Mouse (Mus musculus) liver, postnatal 0 days (tissue): ENCODE results near the gene Vti1a. TPM values are rescaled to one million over a fixed set of nuclear protein-coding genes. Genes with fewer than 3 reads are reported as not detected.
A peak's percentile ranks its signal among the peaks of the same experiment; 100 is the strongest.

Source experiments
- ATAC-seq: fragments of 200-750 bp; cut with Nextera tagmentation; 2 replicates; pipeline ENCODE4 v1.8.0; 2017; ENCODE audit warnings: mild to moderate bottlenecking, moderate library complexity
- DNase-seq: peaks from one replicate; pipeline ENCODE4 v3.0.0-alpha.2; 2016
- H3K27ac ChIP-seq: fragments of 300-500 bp; sonication (generic); 2 replicates; pipeline ENCODE4 v1.5.1; 2014; ENCODE audit warnings: antibody characterized with exemption, moderate library complexity, mild to moderate bottlenecking, low read depth
- H3K27me3 ChIP-seq: fragments of 300-500 bp; sonication (generic); 2 replicates; pipeline ENCODE4 v1.6.1; 2014; ENCODE audit warnings: low read length, control low read depth, mixed read lengths; ENCODE audit not compliant: insufficient read depth
- H3K36me3 ChIP-seq: fragments of 300-500 bp; sonication (generic); replicated peaks from 2 replicates; pipeline ENCODE4 v1.6.1; 2014; ENCODE audit warnings: mild to moderate bottlenecking, control low read depth, low read length, moderate library complexity, mixed read lengths; ENCODE audit not compliant: insufficient read depth
- H3K4me1 ChIP-seq: fragments of 300-500 bp; sonication (generic); 2 replicates; pipeline ENCODE4 v1.6.1; 2014; ENCODE audit warnings: antibody characterized with exemption, mild to moderate bottlenecking, control low read depth; ENCODE audit not compliant: insufficient read depth
- H3K4me2 ChIP-seq: fragments of 300-500 bp; sonication (generic); 2 replicates; pipeline ENCODE4 v1.6.1; 2014; ENCODE audit warnings: low read depth, mild to moderate bottlenecking, low read length, moderate library complexity, mixed read lengths
- H3K4me3 ChIP-seq: fragments of 300-500 bp; sonication (generic); 2 replicates; pipeline ENCODE4 v1.5.1; 2014; ENCODE audit warnings: low read depth, low read length
- H3K9ac ChIP-seq: fragments of 300-500 bp; sonication (generic); replicated peaks from 2 replicates; pipeline ENCODE4 v1.6.1; 2014; ENCODE audit warnings: mild to moderate bottlenecking, moderate library complexity
- H3K9me3 ChIP-seq: fragments of 300-500 bp; sonication (generic); 2 replicates; pipeline ENCODE4 v1.6.1; 2016; ENCODE audit warnings: mild to moderate bottlenecking, control low read depth, low read length, mixed read lengths
- CTCF ChIP-seq: sonication (generic); IDR thresholded peaks from 2 replicates; pipeline ENCODE4 v1.5.1; 2016; ENCODE audit warnings: antibody characterized with exemption, low read depth
- EP300 ChIP-seq: IDR thresholded peaks from 2 replicates; pipeline ENCODE4 v1.6.1; 2016; ENCODE audit warnings: antibody characterized with exemption, low read depth, mild to moderate bottlenecking
- WGBS: fragments of 180-500 bp; shearing (Covaris S2); extraction: QIAGEN DNeasy Blood & Tissue Kit; methylation state at CpG from one replicate; pipeline ENCODE4 v1.1.7; 2014; ENCODE audit not compliant: insufficient replicate concordance; 5-methylcytosine and 5-hydroxymethylcytosine counted together
- polyA plus RNA-seq: library from polyadenylated mRNA; unstranded; fragments of >200 nt; fragmentation: Nextera tagmentation; extraction: Ambion mirVana; gene quantifications from 2 replicates; pipeline ENCODE4 v1.2.1, GENCODE M21; 2015

Gene Vti1a
- polyA plus RNA-seq, 1 experiment from 2014 or later: 10.5 TPM

GRCm38 (mm10) chr19:55548206-55548605 lies 232.1 kb downstream of the Vti1a start:
- no peak for DNase-seq
- H3K4me3 ChIP-seq: no peak overlapping the region
- no peaks in the 10 kb centered on the region for H3K27me3 ChIP-seq
- no peaks in the 10 kb centered on the region for H3K9me3 ChIP-seq
- WGBS: 70% methylated on average over 10 of the region's 10 CpGs
- H3K27ac ChIP-seq: peak overlapping the region; percentile 37
- H3K4me1 ChIP-seq: peaks cover 46% of the 10 kb centered on the region
- no peaks in the 10 kb centered on the region for H3K36me3 ChIP-seq
- TF ChIP-seq CTCF (no peak), EP300 (no peak)
- H3K4me2 ChIP-seq: no peak overlapping the region
- ATAC-seq: peak; percentile 10; the same call in 1 of the 2 replicates
- no peak overlapping the region for H3K9ac ChIP-seq

- 51% methylated on average over 10 of the region's 10 CpGs for WGBS
- H3K9me3 ChIP-seq: no peaks in the 10 kb centered on the region
- no peak for DNase-seq
- no peak overlapping the region for H3K9ac ChIP-seq
- no peak overlapping the region; the same call in 1 of the 2 replicates for H3K4me2 ChIP-seq
- no peaks in the 10 kb centered on the region for H3K36me3 ChIP-seq
- peak; percentile 26; the same call in 1 of the 2 replicates for ATAC-seq
- H3K27me3 ChIP-seq: no peaks in the 10 kb centered on the region
- H3K4me3 ChIP-seq: no peak overlapping the region
- peak overlapping the region; percentile 37 for H3K27ac ChIP-seq
- H3K4me1 ChIP-seq: peaks cover 46% of the 10 kb centered on the region
- no peak for TF ChIP-seq CTCF
- TF ChIP-seq EP300: no peak
Observed at GRCm38 (mm10) chr19:55548656-55549055, 232.6 kb downstream of the Vti1a start.

GRCm38 (mm10) chr19:55550176-55550575 lies 234.1 kb downstream of the Vti1a start:
- Histone ChIP-seq H3K9ac (no peak overlapping the region), H3K4me2 (no peak overlapping the region), H3K36me3 (no peaks in the 10 kb centered on the region), H3K9me3 (no peaks in the 10 kb centered on the region), H3K27ac (no peak overlapping the region), H3K4me3 (no peak overlapping the region), H3K27me3 (no peaks in the 10 kb centered on the region), H3K4me1 (peaks cover 43% of the 10 kb centered on the region)
- no peak for DNase-seq
- no peak for ATAC-seq
- WGBS: 62% methylated on average over 6 of the region's 6 CpGs
- TF ChIP-seq CTCF (no peak), EP300 (no peak)

GRCm38 (mm10) chr19:55552339-55552738 lies 236.2 kb downstream of the Vti1a start:
- DNase-seq (no peak), ATAC-seq (peak; percentile 72)
- Histone ChIP-seq H3K9ac (no peak overlapping the region), H3K4me2 (no peak overlapping the region), H3K4me3 (no peak overlapping the region), H3K27ac (peak overlapping the region; percentile 64), H3K36me3 (no peaks in the 10 kb centered on the region), H3K4me1 (peaks cover 40% of the 10 kb centered on the region), H3K27me3 (no peaks in the 10 kb centered on the region), H3K9me3 (no peaks in the 10 kb centered on the region)
- WGBS: 58% methylated on average over 7 of the region's 7 CpGs
- TF ChIP-seq CTCF (no peak), EP300 (peak; percentile 27; the same call in 1 of the 2 replicates)

GRCm38 (mm10) chr19:55552861-55553260 lies 236.8 kb downstream of the Vti1a start:
- peaks cover 40% of the 10 kb centered on the region for H3K4me1 ChIP-seq
- 46% methylated on average over 7 of the region's 7 CpGs for WGBS
- no peak overlapping the region for H3K9ac ChIP-seq

GRCm38 (mm10) chr19:55554295-55554694 lies 238.2 kb downstream of the Vti1a start:
- H3K4me1 ChIP-seq: peaks cover 26% of the 10 kb centered on the region
- WGBS: 49% methylated on average over 5 of the region's 5 CpGs

More at GRCm38 (mm10) chr19:55552861-55553260, 236.8 kb downstream of the Vti1a start:
- Histone ChIP-seq H3K27me3 (no peaks in the 10 kb centered on the region), H3K36me3 (no peaks in the 10 kb centered on the region), H3K9me3 (no peaks in the 10 kb centered on the region), H3K4me2 (no peak overlapping the region), H3K4me3 (no peak overlapping the region), H3K27ac (peak overlapping the region; percentile 64)
- ATAC-seq (no peak), DNase-seq (no peak)
- no peak for TF ChIP-seq CTCF

GRCm38 (mm10) chr19:55554703-55555102 lies 238.6 kb downstream of the Vti1a start:
- H3K9ac ChIP-seq: no peak overlapping the region
- ATAC-seq: no peak
- peaks cover 25% of the 10 kb centered on the region for H3K4me1 ChIP-seq
- H3K36me3 ChIP-seq: no peaks in the 10 kb centered on the region
- TF ChIP-seq CTCF (no peak), EP300 (no peak)
- no peak overlapping the region for H3K27ac ChIP-seq
- 76% methylated on average over 9 of the region's 9 CpGs for WGBS
- no peak overlapping the region for H3K4me3 ChIP-seq
- no peak for DNase-seq
- no peak overlapping the region for H3K4me2 ChIP-seq
- H3K9me3 ChIP-seq: no peaks in the 10 kb centered on the region
- H3K27me3 ChIP-seq: no peaks in the 10 kb centered on the region

More at GRCm38 (mm10) chr19:55554295-55554694, 238.2 kb downstream of the Vti1a start:
- no peak overlapping the region for H3K9ac ChIP-seq
- ATAC-seq (no peak), DNase-seq (no peak)
- no peaks in the 10 kb centered on the region for H3K27me3 ChIP-seq
- H3K36me3 ChIP-seq: no peaks in the 10 kb centered on the region
- no peaks in the 10 kb centered on the region for H3K9me3 ChIP-seq
- TF ChIP-seq EP300 (no peak), CTCF (no peak)
- H3K4me2 ChIP-seq: no peak overlapping the region
- no peak overlapping the region for H3K27ac ChIP-seq
- H3K4me3 ChIP-seq: no peak overlapping the region
